Mouse (Mus musculus) activated CD4-positive, CD25-positive, alpha-beta regulatory T cell, adult 4 months (primary cell): ENCODE data around the gene Slc2a10. TPM values are rescaled to one million over a fixed set of nuclear protein-coding genes. Genes with fewer than 3 reads are reported as not detected.
A peak's percentile ranks its signal among the peaks of the same experiment; 100 is the strongest.

Experiments used
- ATAC-seq: one replicate; pipeline ENCODE4 v1.8.0; 2017
- polyA plus RNA-seq, 2 experiments: library from polyadenylated mRNA; unstranded; fragments of 100-300 nt; shearing (Covaris generic); gene quantifications; one replicate each; pipeline ENCODE4 v1.2.1; 2017

The Slc2a10 gene
- not detected for polyA plus RNA-seq

DNA sequence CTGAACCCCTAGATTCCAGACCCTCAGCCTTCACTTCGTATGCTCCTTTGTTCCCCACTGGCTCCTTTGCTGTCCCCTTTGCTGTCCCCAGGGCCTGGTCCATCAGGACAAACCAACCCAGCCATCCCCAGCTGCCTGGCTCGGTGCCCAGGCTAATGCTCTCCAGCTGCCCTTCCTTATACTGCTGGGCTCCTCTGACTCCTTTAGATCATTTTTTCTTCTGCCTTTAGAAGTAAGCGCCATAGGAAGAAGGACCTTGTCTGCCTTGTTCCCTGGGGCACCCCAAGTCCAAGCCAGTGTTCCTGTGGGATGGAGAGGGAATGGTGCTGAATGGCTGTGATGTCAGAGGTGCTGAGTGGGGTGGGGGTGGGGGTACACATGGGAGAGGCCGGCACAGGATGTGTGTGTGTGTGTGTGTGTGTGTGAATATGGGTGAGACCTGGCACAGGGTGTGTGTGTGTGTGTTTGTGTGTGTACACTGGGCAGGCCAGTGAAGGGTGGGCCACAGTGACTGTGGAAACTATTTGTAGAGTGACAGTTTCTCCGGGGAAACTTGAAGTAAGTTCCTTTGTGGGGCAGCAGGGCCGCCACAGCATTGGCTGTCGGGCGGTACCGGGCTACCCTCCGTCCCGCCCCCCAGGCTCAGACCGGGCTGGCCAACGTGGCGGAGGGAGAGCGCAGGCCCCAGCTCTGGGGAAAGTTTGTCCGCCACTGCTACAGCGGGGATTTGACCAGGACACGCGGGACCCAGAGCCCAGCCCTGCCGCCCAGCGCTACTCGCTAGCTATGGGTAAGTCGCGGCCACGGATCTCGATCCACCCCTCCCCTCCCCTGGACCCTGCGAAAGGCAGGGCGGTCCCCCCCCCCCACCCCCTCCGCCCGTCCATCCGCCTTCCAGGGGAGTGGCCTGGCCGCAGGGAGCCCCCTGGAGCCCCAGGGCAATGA, at the start of gene Slc2a10:
Gene Slc2a10, plus strand, starts transcription at position 529 of the 945 bp plus-strand sequence.
- ATAC-seq = no peak

- no peak for ATAC-seq
Measured at GRCm38 (mm10) chr2:165456710-165457109, 46.9 kb upstream of the Slc2a10 start.

GRCm38 (mm10) chr2:165458189-165458588, 45.4 kb upstream of the Slc2a10 start:
- ATAC-seq = no peak

- no peak for ATAC-seq
Measured at GRCm38 (mm10) chr2:165459663-165460062, 43.9 kb upstream of the Slc2a10 start.

DNA sequence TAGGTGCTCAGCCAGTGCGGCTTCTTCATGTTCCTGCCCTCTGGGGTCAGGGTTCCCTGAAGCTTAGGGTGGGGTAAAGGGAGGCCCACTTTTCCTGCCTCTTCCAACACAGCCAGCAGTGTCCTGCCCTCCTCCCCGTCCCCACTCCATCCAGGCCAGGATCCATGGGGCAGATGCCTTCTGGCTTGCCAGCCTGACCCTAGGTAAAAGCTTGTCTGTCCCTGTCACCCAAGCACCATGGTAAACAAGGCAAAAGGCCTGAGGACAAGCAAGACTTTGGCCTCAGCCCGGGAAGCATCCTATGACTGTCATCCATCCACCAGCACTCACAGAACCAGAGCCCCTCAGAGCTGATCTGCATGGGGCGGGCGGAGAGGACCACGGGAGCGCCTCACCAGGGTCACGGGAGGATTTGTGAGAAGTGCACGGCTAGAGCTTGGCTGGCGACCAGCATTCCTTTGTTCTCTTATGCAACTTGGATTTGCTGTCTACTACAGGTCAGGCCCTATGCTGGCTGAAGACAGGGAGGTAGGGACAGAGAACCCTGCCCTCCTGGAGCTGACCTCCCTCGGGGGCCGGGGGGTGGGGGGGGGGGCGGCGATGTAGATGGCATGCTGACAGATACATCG, 35.6 kb upstream of the Slc2a10 start:
- ATAC-seq = no peak

GRCm38 (mm10) chr2:165470167-165470566, 33.4 kb upstream of the Slc2a10 start:
- ATAC-seq = no peak

DNA sequence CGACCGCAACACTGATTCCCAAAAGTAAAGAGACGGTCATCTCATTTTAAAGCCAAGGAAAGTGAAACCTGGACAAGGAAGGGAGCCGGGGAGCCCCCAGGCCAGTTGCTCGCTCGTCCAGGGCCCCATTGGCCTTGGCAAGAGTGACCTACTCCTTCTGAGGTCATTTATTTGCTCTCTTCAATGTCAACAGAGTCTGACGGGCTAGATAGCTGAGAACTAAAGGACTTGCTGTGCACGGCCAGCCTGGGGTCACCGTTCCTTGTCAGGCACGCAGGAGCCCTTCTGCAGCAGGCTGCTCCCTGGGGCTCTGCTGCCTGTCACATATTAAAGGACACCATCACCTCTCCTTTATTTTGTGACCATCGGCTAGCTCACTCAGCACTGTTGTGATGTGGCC, 31.6 kb upstream of the Slc2a10 start:
- no peak for ATAC-seq

- no peak for ATAC-seq
Measured at GRCm38 (mm10) chr2:165473003-165473402, 30.6 kb upstream of the Slc2a10 start, which contains the start of gene Slc13a3. Gene Slc13a3, minus strand, starts transcription at chr2:165473230.

GRCm38 (mm10) chr2:165475412-165475811, 28.2 kb upstream of the Slc2a10 start:
- ATAC-seq = no peak

DNA sequence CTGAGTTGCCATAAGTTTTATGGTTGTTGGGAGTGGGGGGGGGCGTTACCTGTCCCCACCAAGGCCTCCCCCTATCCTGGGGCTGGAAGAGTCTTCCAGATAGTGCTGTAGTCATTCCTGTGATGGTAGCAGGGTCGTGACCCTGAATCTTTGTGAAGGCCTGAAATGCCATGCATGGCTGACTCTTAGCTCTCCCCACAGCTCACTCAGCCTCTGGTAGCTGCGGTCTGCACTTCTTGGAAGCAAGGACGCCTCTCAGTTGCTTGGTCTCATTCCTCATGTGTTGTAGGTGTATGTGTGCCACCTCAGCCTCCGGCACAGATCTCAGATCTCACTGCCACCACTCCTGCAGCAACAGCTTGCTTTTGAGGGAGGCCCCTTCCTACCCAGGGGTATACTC, 27.7 kb upstream of the Slc2a10 start:
- ATAC-seq = no peak

DNA sequence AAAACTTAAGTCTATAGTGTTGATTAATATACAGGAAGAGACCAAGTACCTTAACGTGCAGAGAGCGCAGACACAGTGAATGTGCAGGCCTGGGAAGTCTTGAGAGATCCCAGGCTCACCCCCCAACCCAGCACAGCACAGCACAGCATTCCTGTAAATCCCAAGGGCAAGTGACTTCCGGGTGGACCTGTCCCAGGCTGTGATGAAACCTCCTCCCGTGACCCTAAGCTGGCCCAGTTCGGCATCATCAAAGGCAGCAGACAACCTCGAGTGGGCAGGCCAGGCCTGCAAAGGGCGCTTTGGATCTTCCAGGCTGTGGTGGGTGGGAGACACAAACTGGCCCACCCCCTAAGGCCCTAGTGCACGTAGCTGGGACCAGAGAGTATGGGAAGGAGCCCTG, 21.6 kb upstream of the Slc2a10 start:
- ATAC-seq = no peak

GRCm38 (mm10) chr2:165484152-165484551, 19.4 kb upstream of the Slc2a10 start:
- ATAC-seq = no peak

DNA sequence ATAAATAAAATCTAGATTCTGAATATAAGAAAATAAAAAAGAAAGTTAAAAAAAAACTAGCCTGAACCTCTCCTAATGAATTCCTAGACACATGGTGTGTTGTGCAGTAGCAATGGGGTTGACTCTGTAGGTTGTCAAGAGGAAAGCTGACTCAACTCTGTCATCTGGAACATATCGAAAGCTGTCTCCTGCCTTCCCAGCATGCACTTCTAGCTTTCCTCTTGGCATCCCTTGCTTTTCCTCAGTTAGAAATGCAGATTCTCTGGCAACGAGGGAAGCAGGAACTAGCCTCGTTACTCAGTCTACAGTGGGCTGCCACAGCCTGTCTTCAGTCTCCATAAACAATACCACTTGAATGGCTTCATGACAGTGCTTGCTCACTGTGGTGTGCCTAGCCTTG, 17.8 kb upstream of the Slc2a10 start:
- no peak for ATAC-seq

GRCm38 (mm10) chr2:165486401-165486800, 17.2 kb upstream of the Slc2a10 start:
- ATAC-seq = no peak

DNA sequence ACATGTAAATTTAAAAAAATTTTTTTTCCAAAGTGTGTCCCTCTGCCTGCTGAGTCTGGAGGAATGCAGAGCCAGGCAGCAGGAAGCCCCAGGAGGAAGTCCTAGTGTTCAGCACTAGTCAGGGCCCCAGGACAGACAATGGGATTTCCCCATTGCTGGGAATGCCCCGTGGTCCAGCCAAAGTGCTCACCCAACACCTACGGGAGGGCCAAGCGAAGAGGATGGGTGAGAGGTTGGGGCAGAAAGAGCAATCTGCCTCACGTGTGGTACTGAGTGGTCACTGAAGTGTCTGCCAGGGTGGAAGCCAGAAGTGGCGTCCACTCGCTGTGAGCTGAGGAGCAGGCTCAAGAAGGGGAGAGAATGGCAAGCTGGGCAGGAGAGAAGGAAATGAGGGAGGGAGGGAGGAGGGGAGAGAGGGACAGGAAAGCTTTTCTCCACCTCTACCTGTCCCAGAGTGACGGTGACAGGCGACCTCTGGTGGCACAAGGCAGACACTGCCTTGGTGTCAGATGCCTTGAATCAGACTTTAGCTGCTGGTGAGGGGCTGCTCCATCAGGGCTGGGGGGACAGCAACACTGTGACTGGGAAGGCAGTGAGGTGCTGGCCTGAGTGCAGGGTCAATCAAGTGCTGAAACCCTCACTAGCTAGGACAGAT, 16.6 kb upstream of the Slc2a10 start:
- peak; percentile 79 for ATAC-seq

DNA sequence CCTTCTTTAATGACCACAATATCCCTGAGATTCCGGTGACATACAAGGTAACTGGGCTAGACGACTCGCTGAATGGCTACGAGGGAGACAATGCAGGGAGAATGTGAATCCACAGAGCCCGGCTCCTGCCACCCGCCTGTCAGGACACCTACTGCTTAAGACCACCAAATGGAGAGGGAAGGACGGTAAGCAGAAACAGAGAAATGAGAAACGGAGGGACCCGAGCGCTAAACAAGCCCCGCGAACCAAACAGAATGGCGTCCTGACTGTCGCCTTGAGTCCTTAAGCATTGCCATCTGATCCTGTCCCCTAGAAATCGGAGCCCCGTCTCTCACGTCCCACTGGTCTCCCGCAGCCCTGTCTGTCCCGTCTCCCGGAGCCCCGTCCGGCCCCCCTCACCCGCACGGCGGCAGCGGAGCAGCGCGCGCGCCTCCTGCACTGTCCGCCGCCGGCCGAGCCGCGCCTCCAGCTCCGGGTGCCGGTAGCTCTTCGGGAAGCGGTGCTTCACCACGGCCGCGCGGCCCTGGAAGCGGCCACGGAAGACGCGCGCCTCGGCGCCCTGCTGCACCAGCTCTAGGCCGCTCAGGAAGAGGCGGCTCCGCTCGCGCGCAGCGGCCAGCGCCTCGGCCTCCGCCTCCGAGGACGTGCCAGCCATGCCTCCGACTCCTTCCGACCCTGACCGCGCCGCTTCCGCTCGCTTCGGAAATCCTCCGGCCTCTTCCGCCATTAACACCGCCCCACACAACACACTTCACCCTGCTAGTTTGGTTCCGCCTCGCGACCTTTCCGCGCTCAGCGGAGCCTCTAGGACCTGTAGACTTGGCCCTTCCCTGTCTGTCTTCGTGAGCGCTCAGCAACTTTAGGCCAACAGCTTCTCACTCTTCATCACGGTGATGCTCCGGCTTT, 10.7 kb upstream of the Slc2a10 start, which contains the start of gene Trp53rka:
Gene Trp53rka, minus strand, starts transcription at position 677 of the 906 bp plus-strand sequence.
- peak; percentile 72 for ATAC-seq

- ATAC-seq = no peak
Measured at GRCm38 (mm10) chr2:165493587-165494210, 9.9 kb upstream of the Slc2a10 start.

DNA sequence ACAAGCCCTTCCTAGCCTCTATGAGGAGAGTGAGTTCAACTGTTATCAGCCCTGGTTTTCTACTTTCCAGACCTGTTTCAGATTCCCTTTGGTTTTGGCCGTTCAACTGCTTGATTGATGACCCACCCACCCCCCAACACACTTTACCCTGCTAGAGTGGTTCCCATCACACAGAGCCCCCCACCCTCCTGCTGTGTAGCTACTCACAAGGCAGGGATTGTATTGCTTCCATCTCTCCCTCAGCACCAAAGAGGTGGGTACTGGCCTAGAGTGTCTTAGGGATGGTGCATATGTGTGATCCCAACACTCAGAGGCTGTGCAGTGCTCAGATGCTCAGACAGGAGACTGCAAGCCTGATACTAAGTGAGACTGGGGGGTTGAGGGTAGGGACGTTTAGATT, 9.1 kb upstream of the Slc2a10 start:
- no peak for ATAC-seq

DNA sequence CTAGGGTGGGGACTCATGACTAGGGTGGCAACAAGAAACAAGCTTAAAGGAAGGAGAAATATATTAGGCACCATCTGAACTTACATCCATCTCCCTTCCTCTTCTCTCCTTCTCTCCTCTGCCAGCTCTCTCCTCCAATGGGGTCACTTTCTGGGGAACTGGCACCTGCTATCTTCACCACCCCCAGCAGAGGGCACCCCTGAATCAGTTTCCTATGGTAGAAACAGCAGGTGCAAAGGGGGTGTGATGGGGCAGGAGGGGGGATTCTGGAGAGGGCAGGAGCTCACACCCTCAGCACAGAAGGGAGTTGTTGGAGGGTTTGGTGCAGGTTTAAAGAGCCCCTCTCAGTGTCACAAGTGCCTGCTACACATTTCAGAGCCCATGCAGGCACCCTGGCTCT, 7.3 kb upstream of the Slc2a10 start:
- ATAC-seq = no peak

DNA sequence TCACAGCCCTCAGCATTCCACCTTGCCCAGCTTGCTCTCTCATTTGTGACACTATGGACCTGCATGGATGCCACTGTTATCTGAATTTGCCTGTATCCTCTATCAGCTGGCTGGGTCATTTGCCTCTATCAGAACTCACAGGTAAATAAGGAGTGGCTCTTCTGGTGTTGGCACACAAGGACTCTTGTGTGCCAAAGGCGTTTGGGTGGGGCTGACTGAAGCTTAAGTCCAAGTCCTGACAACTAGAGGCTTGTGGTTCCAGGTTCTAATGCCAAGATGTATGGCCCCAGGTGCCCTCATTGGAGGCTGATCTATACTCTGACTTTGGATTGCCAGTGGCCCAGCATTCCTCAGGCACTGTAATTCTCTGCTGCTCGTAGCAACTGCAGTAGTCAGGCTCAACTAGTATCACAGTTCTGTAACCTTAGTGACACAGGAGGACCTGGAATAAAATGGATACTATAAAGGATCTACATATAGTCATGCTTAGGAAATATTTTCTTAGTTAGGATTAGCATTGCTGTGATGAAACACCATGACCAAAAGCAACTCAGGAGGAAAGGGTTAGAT, 5.8 kb upstream of the Slc2a10 start:
- no peak for ATAC-seq

- no peak for ATAC-seq
Measured at GRCm38 (mm10) chr2:165498816-165499215, 4.8 kb upstream of the Slc2a10 start.
